In genomic region chr13:45031748-45032147, GRCm38 (mm10) we compare ENCODE assay signal across 14 mouse cellular contexts. TPM values are rescaled to one million over a fixed set of nuclear protein-coding genes. Genes with fewer than 3 reads are reported as not detected.
DNase-seq lines count a peak whose midpoint lies in the region; ATAC-seq lines count a peak whose summit lies in the region.
"Had no signal": no experiment of that assay in that cellular context is flagged by ENCODE, and none has a peak within 500 bp of the region (broad histone marks: within the 10 kb centered on the region; RNA-seq: fewer than 3 reads in every experiment).

No protein-coding gene starts in this region.

- H3K4me1 ChIP-seq in heart, embryonic 16.5 days (ENCODE audit: control insufficient read depth, insufficient read depth, low read length) = peaks cover 10% of the 10 kb centered on the region
- H3K4me1 ChIP-seq in lung, embryonic 15.5 days = peaks cover 10% of the 10 kb centered on the region

- no peak overlapping the region for H3K27ac ChIP-seq in heart, embryonic 16.5 days (ENCODE audit: low read length)
- peak overlapping the region; percentile 52; the same call in 1 of the 2 replicates for H3K27ac ChIP-seq in lung, embryonic 15.5 days
- H3K27ac ChIP-seq: embryonic facial prominence, embryonic 13.5 days had no signal

- H3K4me3 ChIP-seq in heart, embryonic 16.5 days (ENCODE audit: low read length) = no peak overlapping the region
- no peak overlapping the region for H3K4me3 ChIP-seq in lung, embryonic 15.5 days
- H3K4me3 ChIP-seq: embryonic facial prominence, embryonic 13.5 days; megakaryocyte, embryonic 14.5 days had no signal

- no peaks in the 10 kb centered on the region for H3K36me3 ChIP-seq in heart, embryonic 16.5 days (ENCODE audit: control insufficient read depth, insufficient read depth)
- no peaks in the 10 kb centered on the region for H3K36me3 ChIP-seq in lung, embryonic 15.5 days
- H3K36me3 ChIP-seq: embryonic facial prominence, embryonic 13.5 days had no signal

- no peak overlapping the region for H3K9ac ChIP-seq in heart, embryonic 16.5 days (ENCODE audit: low read length)
- H3K9ac ChIP-seq in lung, embryonic 15.5 days = no peak overlapping the region
- H3K9ac ChIP-seq: embryonic facial prominence, embryonic 13.5 days had no signal

- DNase-seq in heart, adult 18-20 months = no peak
- no peak for DNase-seq in lung, postnatal 36 days
- peak; percentile 14 for DNase-seq in lung, postnatal 14 days
- no peak for DNase-seq in testis, postnatal 14 days (ENCODE audit: low spot score)
- no peak for DNase-seq in frontal cortex, postnatal 25 days (ENCODE audit: low spot score in 2 of 2)
- DNase-seq: cerebellum, adult 9-10 months; right cerebral cortex, postnatal 4 days had no signal

- ATAC-seq in heart, embryonic 16.5 days (replicated peaks; ENCODE audit: extremely low read depth, insufficient read depth, low FRiP score) = 0 out of 2 replicates have a peak, but pooled peaks have one; percentile 58
- peak; percentile 90; the same call in 1 of the 2 replicates for ATAC-seq in lung, embryonic 15.5 days (ENCODE audit: borderline replicate concordance, extremely low read depth, low FRiP score, low TSS enrichment)
- peak; percentile 56 for ATAC-seq in common myeloid progenitor, adult 5-6 weeks (replicated peaks; ENCODE audit: low read depth, poor library complexity, severe bottlenecking)
- ATAC-seq: hindbrain, embryonic 16.5 days had no signal

- H3K4me2 ChIP-seq in heart, embryonic 16.5 days (ENCODE audit: low read depth, low read length) = no peak overlapping the region
- H3K4me2 ChIP-seq in lung, embryonic 15.5 days = no peak overlapping the region
- H3K4me2 ChIP-seq: embryonic facial prominence, embryonic 13.5 days had no signal

- no peaks in the 10 kb centered on the region for H3K9me3 ChIP-seq in heart, embryonic 16.5 days (replicated peaks; ENCODE audit: control insufficient read depth, low read length)
- H3K9me3 ChIP-seq in lung, embryonic 15.5 days = no peaks in the 10 kb centered on the region
- H3K9me3 ChIP-seq: embryonic facial prominence, embryonic 13.5 days; megakaryocyte, embryonic 14.5 days had no signal

- no peaks in the 10 kb centered on the region for H3K27me3 ChIP-seq in heart, embryonic 16.5 days (ENCODE audit: control insufficient read depth, insufficient read depth, low read length)
- no peaks in the 10 kb centered on the region for H3K27me3 ChIP-seq in lung, embryonic 15.5 days
- H3K27me3 ChIP-seq: embryonic facial prominence, embryonic 13.5 days; megakaryocyte, embryonic 14.5 days had no signal

- 26% methylated on average over 7 of the region's 7 CpGs for WGBS in heart, embryonic 16.5 days
- WGBS in lung, embryonic 15.5 days = 29% methylated on average over 7 of the region's 7 CpGs

RNA-seq across cellular contexts. Expression of gene Dtnbp1, which starts 29.8 kb away (rescaled TPM):
- polyA plus RNA-seq in heart, embryonic 16.5 days (2015; fragmentation: Nextera tagmentation; extraction: Ambion mirVana) = 100 and 110 TPM in 2 replicates
- total RNA-seq in heart, adult 18-20 months (2021) = 100 to 1,000 TPM; 123 to 139 TPM
- 68.2 and 75.1 TPM in 2 replicates for polyA plus RNA-seq in lung, embryonic 15.5 days (2015; fragmentation: Nextera tagmentation; extraction: Ambion mirVana)
- total RNA-seq in common myeloid progenitor, adult 5-6 weeks (2017) = 91.8 and 109 TPM in 2 replicates

RNA-seq across cellular contexts. Expression of gene Gm9817, which starts 46.7 kb away (rescaled TPM):
- polyA plus RNA-seq in heart, embryonic 16.5 days (2015; fragmentation: Nextera tagmentation; extraction: Ambion mirVana) = 0.08 and 0.09 TPM in 2 replicates
- under 1 TPM; 0.12 to 0.18 TPM for total RNA-seq in heart, adult 18-20 months (2021)
- not detected in 2 replicates for polyA plus RNA-seq in lung, embryonic 15.5 days (2015; fragmentation: Nextera tagmentation; extraction: Ambion mirVana)
- total RNA-seq in common myeloid progenitor, adult 5-6 weeks (2017) = not detected in 2 replicates
- polyA plus RNA-seq: embryonic facial prominence, embryonic 13.5 days; forebrain, embryonic 11.5 days had no signal
